Mouse (Mus musculus) liver, postnatal 0 days (tissue): Measurements from ENCODE around the gene Traf7.

Source experiments
- CTCF ChIP-seq: sonication (generic); IDR thresholded peaks from 2 replicates; pipeline ENCODE4 v1.5.1; 2016; ENCODE audit warnings: antibody characterized with exemption, low read depth
- EP300 ChIP-seq: IDR thresholded peaks from 2 replicates; pipeline ENCODE4 v1.6.1; 2016; ENCODE audit warnings: antibody characterized with exemption, low read depth, mild to moderate bottlenecking

GRCm38 (mm10) chr17:24567034-24567779, 39.5 kb upstream of the Traf7 start:
- TF ChIP-seq EP300 (no peak), CTCF (no peak)
